Mouse (Mus musculus) neutrophil, adult 59 days (primary cell): Measurements from ENCODE around the gene Etv6. TPM values are rescaled to one million over a fixed set of nuclear protein-coding genes. Genes with fewer than 3 reads are reported as not detected.

ENCODE experiments used
- total RNA-seq, 2 experiments: library from RNA; stranded (reverse); gene quantifications; 1 replicate in 1 of 2; 2 replicates in 1 of 2; pipeline ENCODE4 v1.2.4; 2023

Gene Etv6
- total RNA-seq: 10 to 100 TPM; 76.8 to 83.8 TPM

GRCm38 (mm10) chr6:134035490-134036405 lies at the start of gene Etv6:
Etv6 (plus strand) TSS chr6:134035700.

Other genes with a start within 250 kb of the Etv6 start
- not detected for gene Kap, start 181.9 kb upstream of the Etv6 start, total RNA-seq